Mouse (Mus musculus): Measurements from ENCODE around the gene Foxp1. TPM values are rescaled to one million over a fixed set of nuclear protein-coding genes. Genes with fewer than 3 reads are reported as not detected.

The Foxp1 gene
- polyA plus RNA-seq, 1 experiment from 2014 or later: 39.3 TPM

DNA sequence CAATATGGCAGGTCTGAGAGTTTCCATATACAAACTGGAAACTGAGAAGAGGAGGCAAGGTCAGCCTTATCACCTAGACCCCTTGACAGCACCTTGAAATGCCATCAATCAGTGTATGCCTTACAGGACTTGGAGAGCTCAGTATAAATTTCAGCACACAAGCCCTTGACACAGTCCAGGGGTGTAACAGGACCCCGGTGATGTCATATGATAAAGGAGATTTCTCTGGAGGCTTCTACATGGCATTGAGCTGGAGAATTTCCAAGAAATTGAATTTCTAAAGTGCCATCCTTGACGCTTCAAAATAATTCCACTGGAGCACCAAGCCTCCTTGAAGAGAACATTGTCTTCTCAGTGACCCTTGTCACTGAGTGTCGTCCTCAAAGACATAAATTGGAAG is 463.8 kb downstream of the Foxp1 start:
- in situ Hi-C loops (cut with MboI; ENCODE audit: low pct_unique_long_range_greater_than_20kb): no loop called here
- no peaks in the 10 kb centered on the region for H3K27me3 ChIP-seq
- ChIA-PET CTCF (interaction anchor here (1.0 to 1.3 kb wide), 2 partner anchors 10 to 13 kb away, joined by 3 to 4 read pairs; no protein-coding TSS in a partner anchor), POLR2A (interaction anchor here (0.6 to 1.0 kb wide), 3 partner anchors 9 to 214 kb away, joined by 3 to 4 read pairs (median 3); no protein-coding TSS in a partner anchor)
- DNase-seq (ENCODE audit: low read depth, low spot score) (no peak), ATAC-seq (no peak)
- no peak for TF ChIP-seq CTCF (IDR thresholded peaks at IDR 0.05)

GRCm38 (mm10) chr6:99057113-99057553 is 465.4 kb downstream of the Foxp1 start:
- ChIA-PET CTCF (interaction anchor here (0.9 to 1.5 kb wide), 5 partner anchors 8 to 38 kb away, joined by 3 to 4 read pairs (median 3); no protein-coding TSS in a partner anchor), POLR2A (interaction anchor here (0.6 kb wide), 1 partner anchor 434 kb away, joined by 4 read pairs; no protein-coding TSS in a partner anchor)
- H3K27me3 ChIP-seq: no peaks in the 10 kb centered on the region
- peak; percentile 79 for DNase-seq (ENCODE audit: low read depth, low spot score)
- in situ Hi-C loops (cut with MboI; ENCODE audit: low pct_unique_long_range_greater_than_20kb): no loop called here
- TF ChIP-seq CTCF (IDR thresholded peaks at IDR 0.05): peak; percentile 72
- peak; percentile 89 for ATAC-seq

- DNase-seq (ENCODE audit: low read depth, low spot score) (no peak), ATAC-seq (no peak)
- in situ Hi-C loops (cut with MboI; ENCODE audit: low pct_unique_long_range_greater_than_20kb): no loop called here
- CTCF ChIA-PET: interaction anchor here (0.9 to 1.5 kb wide), 4 partner anchors 7 to 37 kb away, joined by 3 read pairs; no protein-coding TSS in a partner anchor
- TF ChIP-seq CTCF (IDR thresholded peaks at IDR 0.05): no peak
- POLR2A ChIA-PET: no interaction called here
- no peaks in the 10 kb centered on the region for H3K27me3 ChIP-seq
Measured at GRCm38 (mm10) chr6:99056379-99056778, 466.1 kb downstream of the Foxp1 start.

DNA sequence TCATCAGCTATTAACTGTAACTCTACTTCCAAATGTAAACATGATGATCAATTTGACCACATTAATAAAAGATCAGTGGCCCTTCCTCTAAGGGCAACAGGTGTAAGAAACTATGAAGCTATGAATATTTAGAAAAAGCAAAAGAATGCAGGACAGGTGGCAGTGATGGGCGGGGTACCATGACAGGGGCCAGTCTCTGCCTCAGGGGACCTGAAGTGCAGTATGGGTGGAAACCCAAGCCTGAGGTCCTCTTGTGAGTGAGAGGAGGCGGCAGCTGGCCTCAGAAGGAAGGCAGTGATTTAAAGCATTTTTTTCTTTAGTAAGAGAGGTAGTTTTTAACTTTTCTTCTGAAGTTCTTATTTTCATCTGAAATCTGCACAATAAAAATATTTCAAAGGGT is 468.5 kb downstream of the Foxp1 start:
- ATAC-seq (no peak), DNase-seq (ENCODE audit: low read depth, low spot score) (no peak)
- TF ChIP-seq CTCF (IDR thresholded peaks at IDR 0.05): no peak
- ChIA-PET POLR2A (interaction anchor here (0.7 to 1.4 kb wide), 2 partner anchors 92 to 467 kb away, joined by 3 read pairs; no protein-coding TSS in a partner anchor), CTCF (no interaction called here)
- in situ Hi-C loops (cut with MboI; ENCODE audit: low pct_unique_long_range_greater_than_20kb): no loop called here
- H3K27me3 ChIP-seq: no peaks in the 10 kb centered on the region

DNA sequence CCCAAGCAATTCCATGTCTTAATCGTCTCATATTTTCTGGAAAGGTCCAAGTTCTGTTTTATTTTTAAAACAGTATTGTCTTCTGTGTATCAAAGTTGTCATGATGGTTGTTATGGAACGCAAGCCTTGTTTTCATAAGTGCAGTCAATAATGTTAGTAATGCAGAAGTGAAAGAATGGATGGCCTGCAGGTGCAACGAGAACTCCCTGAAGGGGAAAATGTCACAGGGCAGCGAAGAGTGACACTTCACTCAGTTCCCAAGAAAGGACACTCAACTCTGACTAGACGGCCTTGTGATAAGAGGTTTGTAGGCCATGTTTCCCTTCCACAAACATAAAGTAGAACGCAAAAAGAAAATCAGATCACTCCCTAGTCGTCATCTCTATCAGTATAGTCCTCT is 469.4 kb downstream of the Foxp1 start:
- TF ChIP-seq CTCF (IDR thresholded peaks at IDR 0.05): no peak
- DNase-seq (ENCODE audit: low read depth, low spot score) (no peak), ATAC-seq (no peak)
- POLR2A ChIA-PET: no interaction called here
- H3K27me3 ChIP-seq: no peaks in the 10 kb centered on the region
- CTCF ChIA-PET: no interaction called here
- in situ Hi-C loops (cut with MboI; ENCODE audit: low pct_unique_long_range_greater_than_20kb): no loop called here

DNA sequence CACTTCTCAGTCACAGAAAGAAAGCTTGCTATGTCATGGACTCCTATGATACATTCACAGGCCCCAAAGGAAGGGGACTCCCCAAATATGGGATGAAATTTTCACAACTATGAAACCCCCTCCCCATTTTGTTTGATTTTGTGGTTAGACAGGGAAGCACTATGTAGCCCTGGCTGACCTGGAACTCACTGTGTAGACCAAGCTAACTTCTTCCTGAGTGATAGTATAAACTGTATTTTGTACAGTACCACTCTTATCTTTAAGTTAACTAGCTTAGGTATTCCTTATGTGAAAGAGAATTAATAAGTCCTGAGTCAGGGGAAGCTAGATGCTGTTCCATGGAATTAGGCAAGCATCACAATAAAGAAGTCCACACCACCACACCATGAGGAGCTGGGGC is 470.8 kb downstream of the Foxp1 start:
- no peak for ATAC-seq
- no peak for DNase-seq (ENCODE audit: low read depth, low spot score)
- CTCF ChIA-PET: no interaction called here
- POLR2A ChIA-PET: no interaction called here
- TF ChIP-seq CTCF (IDR thresholded peaks at IDR 0.05): no peak
- in situ Hi-C loops (cut with MboI; ENCODE audit: low pct_unique_long_range_greater_than_20kb): no loop called here
- H3K27me3 ChIP-seq: no peaks in the 10 kb centered on the region

DNA sequence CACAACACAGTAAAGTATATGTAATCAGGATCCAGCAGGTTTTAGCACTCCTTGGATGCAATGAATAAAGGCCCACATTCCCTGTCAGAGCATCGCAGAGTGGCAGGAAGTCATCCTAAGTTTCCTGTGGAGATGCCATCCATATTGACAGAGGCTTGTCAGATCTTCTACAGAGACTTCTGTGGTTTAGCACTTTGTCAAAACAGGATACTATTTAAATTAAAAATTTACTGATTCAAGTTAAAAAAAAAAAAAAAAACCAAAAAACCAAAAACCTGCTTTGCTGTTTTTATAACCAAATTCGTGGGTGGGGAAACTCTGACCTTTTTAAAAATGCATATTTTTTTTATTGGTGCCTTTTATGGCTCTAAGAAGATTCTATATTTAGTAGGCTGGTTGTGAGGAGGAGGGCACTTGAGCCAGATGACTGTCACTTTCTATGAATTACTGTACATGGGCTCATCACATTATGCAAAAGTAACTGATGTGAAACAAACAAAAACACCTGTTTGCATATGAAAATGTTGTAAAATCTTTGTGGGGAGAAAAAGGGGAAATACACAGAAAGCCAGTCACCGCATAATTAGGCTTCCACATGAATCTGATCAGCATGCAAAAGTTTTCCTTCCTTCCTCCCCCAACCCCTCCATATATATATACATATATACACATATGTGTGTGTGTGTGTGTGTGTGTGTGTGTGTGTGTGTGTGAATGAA is 472.1 kb downstream of the Foxp1 start:
- TF ChIP-seq CTCF (IDR thresholded peaks at IDR 0.05): no peak
- in situ Hi-C loops (cut with MboI; ENCODE audit: low pct_unique_long_range_greater_than_20kb): no loop called here
- ChIA-PET POLR2A (no interaction called here), CTCF (no interaction called here)
- no peak for DNase-seq (ENCODE audit: low read depth, low spot score)
- H3K27me3 ChIP-seq: no peaks in the 10 kb centered on the region
- ATAC-seq: no peak

DNA sequence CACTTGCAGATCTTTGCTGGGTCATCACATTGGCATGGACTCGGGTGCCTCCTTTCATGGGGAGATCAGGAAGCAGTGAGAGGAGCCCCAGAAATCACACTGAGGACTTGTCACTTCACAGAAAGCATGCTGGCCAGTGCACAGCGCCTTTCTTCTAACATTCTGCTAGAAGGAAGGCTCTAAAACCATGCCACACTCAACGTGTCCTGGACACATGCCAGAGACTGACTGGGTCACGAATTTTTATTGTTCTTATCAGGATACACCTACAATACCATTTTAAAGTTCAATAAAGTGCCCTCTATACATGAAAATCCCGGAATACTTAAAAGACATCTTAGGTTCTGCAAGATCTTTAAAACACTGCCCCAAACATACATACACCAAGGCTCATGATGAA is 475.2 kb downstream of the Foxp1 start:
- DNase-seq (ENCODE audit: low read depth, low spot score) (no peak), ATAC-seq (no peak)
- in situ Hi-C loops (cut with MboI; ENCODE audit: low pct_unique_long_range_greater_than_20kb): no loop called here
- no peaks in the 10 kb centered on the region for H3K27me3 ChIP-seq
- ChIA-PET CTCF (no interaction called here), POLR2A (no interaction called here)
- TF ChIP-seq CTCF (IDR thresholded peaks at IDR 0.05): no peak

DNA sequence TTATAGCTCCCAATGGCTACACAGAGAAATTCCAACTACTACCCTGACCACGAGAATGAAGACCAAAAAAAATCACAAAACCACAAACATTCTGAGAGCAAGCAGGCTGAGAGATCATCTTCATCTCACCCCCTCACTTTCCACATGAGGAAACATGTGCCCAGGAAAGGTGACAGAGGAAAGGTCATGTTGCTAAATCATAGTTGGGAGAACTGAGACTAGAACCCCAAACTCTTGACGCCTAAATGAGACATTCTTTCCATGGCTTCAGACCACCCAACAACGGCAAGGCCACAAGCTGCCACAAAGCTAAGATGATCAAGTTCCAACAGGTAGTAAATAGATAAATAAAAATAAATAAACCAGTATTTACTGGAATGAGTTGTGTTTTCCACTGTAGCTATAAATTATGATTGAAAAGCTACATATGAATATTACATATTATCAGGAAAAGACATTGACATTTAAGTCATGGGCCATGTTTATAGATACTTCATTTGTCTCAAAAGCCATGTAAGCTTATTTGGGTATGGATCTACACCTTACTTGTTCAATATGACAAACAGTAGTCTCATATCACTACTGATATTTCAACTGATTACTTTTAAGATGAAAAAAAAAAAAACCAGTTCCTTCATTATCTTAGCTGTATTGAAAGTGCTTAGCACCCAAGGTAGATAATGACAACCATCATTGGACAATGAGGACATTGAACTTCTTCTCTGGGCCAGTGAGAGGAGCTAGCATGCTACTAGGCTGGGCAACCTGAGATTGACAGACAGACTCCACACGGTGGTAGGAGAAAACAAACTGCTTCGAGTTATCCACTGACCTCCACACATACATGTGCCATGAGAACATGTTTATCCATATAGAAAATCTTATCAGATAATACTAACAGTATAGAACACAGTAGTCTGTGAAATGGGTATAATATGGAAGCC is 476.4 kb downstream of the Foxp1 start:
- DNase-seq (ENCODE audit: low read depth, low spot score): no peak
- ChIA-PET CTCF (interaction anchor here (0.6 to 1.1 kb wide), 2 partner anchors 50 to 76 kb away, joined by 3 read pairs; no protein-coding TSS in a partner anchor), POLR2A (interaction anchor here (0.7 kb wide), 1 partner anchor 156 kb away, joined by 3 read pairs; no protein-coding TSS in a partner anchor)
- in situ Hi-C loops (cut with MboI; ENCODE audit: low pct_unique_long_range_greater_than_20kb): no loop called here
- TF ChIP-seq CTCF (IDR thresholded peaks at IDR 0.05): no peak
- no peaks in the 10 kb centered on the region for H3K27me3 ChIP-seq
- ATAC-seq: no peak

GRCm38 (mm10) chr6:99043932-99044664 is 478.4 kb downstream of the Foxp1 start:
- ChIA-PET CTCF (interaction anchor here (1.3 kb wide), 1 partner anchor 11 kb away, joined by 3 read pairs; no protein-coding TSS in a partner anchor), POLR2A (interaction anchor here (0.6 to 0.9 kb wide), 4 partner anchors 30 to 457 kb away, joined by 3 to 4 read pairs (median 4); no protein-coding TSS in a partner anchor)
- ATAC-seq (no peak), DNase-seq (ENCODE audit: low read depth, low spot score) (no peak)
- in situ Hi-C loops (cut with MboI; ENCODE audit: low pct_unique_long_range_greater_than_20kb): no loop called here
- no peak for TF ChIP-seq CTCF (IDR thresholded peaks at IDR 0.05)
- H3K27me3 ChIP-seq: no peaks in the 10 kb centered on the region

Data from Patski (cell line).